Mouse (Mus musculus) stomach, embryonic 16.5 days (tissue): ENCODE data around the gene Fkbp11. TPM values are rescaled to one million over a fixed set of nuclear protein-coding genes. Genes with fewer than 3 reads are reported as not detected.

Source experiments
- ATAC-seq: fragments of 200-750 bp; cut with Nextera tagmentation; 2 replicates; pipeline ENCODE4 v1.8.0; 2017; ENCODE audit warnings: moderate number of reproducible peaks, moderate TSS enrichment; ENCODE audit not compliant: insufficient read depth, low FRiP score
- H3K27ac ChIP-seq: fragments of 300-500 bp; sonication (generic); 2 replicates; pipeline ENCODE4 v1.5.1; 2014; ENCODE audit warnings: low read length
- H3K27me3 ChIP-seq: fragments of 300-500 bp; sonication (generic); 2 replicates; pipeline ENCODE4 v1.6.1; 2014; ENCODE audit warnings: low read length, control low read depth, mixed read lengths; ENCODE audit not compliant: control insufficient read depth, insufficient read depth
- H3K36me3 ChIP-seq: fragments of 300-500 bp; sonication (generic); 2 replicates; pipeline ENCODE4 v1.6.1; 2014; ENCODE audit warnings: low read length; ENCODE audit not compliant: control insufficient read depth, insufficient read depth
- H3K4me1 ChIP-seq: fragments of 300-500 bp; sonication (generic); 2 replicates; pipeline ENCODE4 v1.6.1; 2014; ENCODE audit warnings: low read length, control low read depth, mixed read lengths; ENCODE audit not compliant: control insufficient read depth, insufficient read depth
- H3K4me2 ChIP-seq: fragments of 300-500 bp; sonication (generic); 2 replicates; pipeline ENCODE4 v1.6.1; 2014; ENCODE audit warnings: low read depth, low read length, mixed read lengths
- H3K4me3 ChIP-seq: fragments of 300-500 bp; sonication (generic); replicated peaks from 2 replicates; pipeline ENCODE4 v1.5.1; 2014; ENCODE audit warnings: mild to moderate bottlenecking, low read length
- H3K9ac ChIP-seq: fragments of 300-500 bp; sonication (generic); 2 replicates; pipeline ENCODE4 v1.6.1; 2014; ENCODE audit warnings: low read length
- H3K9me3 ChIP-seq: fragments of 300-500 bp; sonication (generic); replicated peaks from 2 replicates; pipeline ENCODE4 v1.6.1; 2016; ENCODE audit warnings: low read length, control low read depth; ENCODE audit not compliant: control insufficient read depth
- WGBS: fragments of 180-500 bp; shearing (Covaris S2); extraction: QIAGEN DNeasy Blood & Tissue Kit; methylation state at CpG from one replicate; pipeline ENCODE4 v1.1.7; 2014; 5-methylcytosine and 5-hydroxymethylcytosine counted together
- polyA plus RNA-seq: library from polyadenylated mRNA; unstranded; fragments of >200 nt; fragmentation: Nextera tagmentation; extraction: Ambion mirVana; gene quantifications from 2 replicates; pipeline ENCODE4 v1.2.1, GENCODE M21; 2015

The Fkbp11 gene
- 130 TPM in 2 replicates for polyA plus RNA-seq

DNA sequence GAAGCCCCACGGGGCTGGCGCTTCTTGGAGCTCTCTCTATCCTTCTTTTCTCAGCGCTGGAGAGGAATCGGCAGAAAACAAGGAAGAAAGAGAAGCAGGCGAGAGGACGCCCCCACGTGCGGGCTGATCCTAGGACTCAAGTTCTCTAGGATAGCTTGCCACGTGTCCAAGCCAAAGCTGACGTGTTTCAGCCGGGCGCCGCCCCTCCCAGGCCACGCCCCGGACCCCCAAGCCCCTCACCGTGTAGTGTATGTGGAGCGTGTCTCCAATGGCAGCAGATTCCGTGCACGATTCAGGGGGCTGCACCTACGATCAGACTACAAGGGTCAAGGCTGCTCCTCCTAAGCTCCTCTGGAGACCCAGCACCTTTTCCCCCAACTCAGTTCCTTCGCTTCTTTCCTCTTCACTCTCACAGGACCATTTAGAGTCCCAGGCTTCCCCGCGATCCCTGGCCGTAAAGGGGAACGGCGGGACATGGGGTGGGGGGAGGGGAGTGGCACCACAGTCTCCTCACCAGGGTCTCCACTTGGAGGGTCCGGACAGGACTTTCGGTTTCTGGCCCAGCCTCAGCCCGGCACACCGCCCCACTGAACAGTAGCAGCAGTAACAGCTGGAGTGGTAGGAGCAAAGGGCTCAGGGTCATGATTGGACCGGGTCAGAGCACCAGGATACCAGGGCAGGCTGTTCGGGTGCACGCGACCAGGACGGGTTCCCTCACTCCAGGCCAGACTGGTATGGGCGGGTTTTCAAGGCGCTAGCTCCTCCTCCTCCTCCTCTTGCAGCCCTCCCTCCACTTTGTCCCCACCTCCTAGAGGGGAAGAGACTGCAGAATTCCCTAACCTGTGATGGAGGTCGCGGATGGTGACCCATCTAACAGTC is at the start of gene Fkbp11:
Gene Fkbp11, minus strand, starts transcription at position 756 of the 879 bp plus-strand sequence.
- Histone ChIP-seq H3K27me3 (no peaks in the 10 kb centered on the region), H3K9me3 (no peaks in the 10 kb centered on the region), H3K9ac (peak within 1 kb of the TSS; percentile 77), H3K4me3 (peak within 1 kb of the TSS; percentile 67), H3K36me3 (no peaks in the 10 kb centered on the region), H3K4me2 (peak within 1 kb of the TSS; percentile 99), H3K4me1 (peaks cover 20% of the 10 kb centered on the region), H3K27ac (0 out of 2 replicates have a peak within 1 kb of the TSS, but pooled peaks have one; percentile 6)
- under 1% methylated on average over 39 of the region's 39 CpGs for WGBS
- ATAC-seq, result peak; percentile 88

DNA sequence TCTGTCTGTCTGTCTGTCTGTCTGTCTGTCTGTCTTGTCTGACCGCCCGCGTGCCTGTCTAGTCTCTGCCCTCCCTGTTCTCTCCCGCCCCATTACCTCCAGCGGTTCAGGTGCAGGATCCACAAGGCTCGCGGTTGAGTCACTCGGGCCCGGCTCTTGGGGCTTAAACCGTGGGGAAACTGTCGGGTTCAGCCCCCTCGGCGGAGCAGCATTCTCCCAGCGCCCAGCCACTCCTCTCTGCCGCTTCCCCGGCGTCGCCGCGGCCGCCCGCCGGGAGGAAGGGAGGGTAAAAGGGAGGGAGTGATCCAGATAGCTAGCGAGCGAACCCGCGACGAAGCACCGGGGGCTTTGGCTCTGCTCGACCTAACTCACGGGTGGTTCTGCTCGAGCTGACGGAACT is 49.8 kb upstream of the Fkbp11 start, which contains the start of gene Wnt10b:
Gene Wnt10b, minus strand, starts transcription at position 389 of the 400 bp plus-strand sequence.
- Histone ChIP-seq H3K9me3 (no peaks in the 10 kb centered on the region), H3K27ac (no peak within 1 kb of the TSS), H3K4me1 (peaks cover 29% of the 10 kb centered on the region), H3K27me3 (peaks cover 84% of the 10 kb centered on the region), H3K9ac (no peak within 1 kb of the TSS; the same call in 1 of the 2 replicates), H3K4me2 (peak within 1 kb of the TSS; percentile 45), H3K36me3 (no peaks in the 10 kb centered on the region), H3K4me3 (peak within 1 kb of the TSS; percentile 28)
- ATAC-seq, result no peak
- WGBS, result under 1% methylated on average over 33 of the region's 33 CpGs

DNA sequence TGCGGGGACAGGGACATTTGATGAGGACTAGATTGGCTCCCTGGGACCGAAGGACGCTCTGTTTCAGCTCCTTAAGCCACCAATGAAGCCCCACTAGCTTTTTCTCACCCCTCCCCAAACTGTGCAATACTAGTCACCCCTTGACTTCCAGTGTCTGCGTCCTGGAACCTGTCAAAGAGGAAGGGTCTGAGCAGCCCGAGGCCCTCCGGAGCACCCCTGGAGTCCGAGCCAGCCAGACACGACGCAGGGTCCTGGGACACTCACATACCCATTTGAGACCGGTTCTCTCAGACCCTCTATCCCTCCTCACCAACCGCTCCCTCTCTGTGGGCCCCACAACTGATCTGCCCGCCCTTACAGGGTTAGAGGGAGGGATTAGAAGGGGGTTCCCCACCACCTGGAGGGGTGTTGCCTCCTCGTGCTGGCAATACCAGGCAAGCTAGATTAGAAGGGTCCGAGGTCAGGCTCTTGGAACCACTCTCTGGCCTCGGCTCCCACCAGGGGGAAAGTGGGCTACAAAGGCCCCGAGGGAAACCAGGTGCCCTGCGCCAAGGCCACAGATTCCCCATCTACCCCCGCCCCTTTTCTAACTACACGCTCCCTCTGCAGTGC is 49.1 kb upstream of the Fkbp11 start:
- H3K27me3 ChIP-seq, result peaks cover 90% of the 10 kb centered on the region
- no peak overlapping the region for H3K27ac ChIP-seq
- peaks cover 29% of the 10 kb centered on the region for H3K4me1 ChIP-seq
- no peaks in the 10 kb centered on the region for H3K36me3 ChIP-seq
- ATAC-seq, result no peak
- H3K4me2 ChIP-seq, result no peak overlapping the region; the same call in 1 of the 2 replicates
- 5% methylated on average over 19 of the region's 19 CpGs for WGBS
- no peaks in the 10 kb centered on the region for H3K9me3 ChIP-seq
- H3K9ac ChIP-seq, result no peak overlapping the region; the same call in 1 of the 2 replicates
- H3K4me3 ChIP-seq, result peak overlapping the region; percentile 28; the same call in 1 of the 2 replicates

- Histone ChIP-seq H3K9ac (peak overlapping the region; percentile 52; the same call in 1 of the 2 replicates), H3K27me3 (peaks cover 93% of the 10 kb centered on the region), H3K4me2 (peak overlapping the region; percentile 48), H3K4me3 (peak overlapping the region; percentile 24), H3K4me1 (peaks cover 29% of the 10 kb centered on the region), H3K9me3 (no peaks in the 10 kb centered on the region), H3K27ac (no peak overlapping the region), H3K36me3 (no peaks in the 10 kb centered on the region)
- 2% methylated on average over 62 of the region's 62 CpGs for WGBS
- peak; percentile 49; the same call in 1 of the 2 replicates for ATAC-seq
Observed at GRCm38 (mm10) chr15:98776280-98777004, 48.4 kb upstream of the Fkbp11 start.

GRCm38 (mm10) chr15:98775533-98775932 is 47.5 kb upstream of the Fkbp11 start:
- Histone ChIP-seq H3K9ac (no peak overlapping the region), H3K4me2 (no peak overlapping the region), H3K27me3 (peaks cover 90% of the 10 kb centered on the region), H3K27ac (no peak overlapping the region), H3K4me3 (no peak overlapping the region), H3K36me3 (no peaks in the 10 kb centered on the region), H3K4me1 (peaks cover 29% of the 10 kb centered on the region), H3K9me3 (no peaks in the 10 kb centered on the region)
- WGBS, result 0% methylated on average over 5 of the region's 5 CpGs
- no peak for ATAC-seq

- no peaks in the 10 kb centered on the region for H3K36me3 ChIP-seq
- no peak overlapping the region for H3K4me3 ChIP-seq
- no peak overlapping the region for H3K27ac ChIP-seq
- H3K27me3 ChIP-seq, result peaks cover 81% of the 10 kb centered on the region
- no peak overlapping the region for H3K9ac ChIP-seq
- 20% methylated on average over 15 of the region's 15 CpGs for WGBS
- H3K4me1 ChIP-seq, result peaks cover 29% of the 10 kb centered on the region
- H3K4me2 ChIP-seq, result no peak overlapping the region
- no peaks in the 10 kb centered on the region for H3K9me3 ChIP-seq
- ATAC-seq, result no peak
Observed at GRCm38 (mm10) chr15:98774096-98774495, 46.1 kb upstream of the Fkbp11 start.

DNA sequence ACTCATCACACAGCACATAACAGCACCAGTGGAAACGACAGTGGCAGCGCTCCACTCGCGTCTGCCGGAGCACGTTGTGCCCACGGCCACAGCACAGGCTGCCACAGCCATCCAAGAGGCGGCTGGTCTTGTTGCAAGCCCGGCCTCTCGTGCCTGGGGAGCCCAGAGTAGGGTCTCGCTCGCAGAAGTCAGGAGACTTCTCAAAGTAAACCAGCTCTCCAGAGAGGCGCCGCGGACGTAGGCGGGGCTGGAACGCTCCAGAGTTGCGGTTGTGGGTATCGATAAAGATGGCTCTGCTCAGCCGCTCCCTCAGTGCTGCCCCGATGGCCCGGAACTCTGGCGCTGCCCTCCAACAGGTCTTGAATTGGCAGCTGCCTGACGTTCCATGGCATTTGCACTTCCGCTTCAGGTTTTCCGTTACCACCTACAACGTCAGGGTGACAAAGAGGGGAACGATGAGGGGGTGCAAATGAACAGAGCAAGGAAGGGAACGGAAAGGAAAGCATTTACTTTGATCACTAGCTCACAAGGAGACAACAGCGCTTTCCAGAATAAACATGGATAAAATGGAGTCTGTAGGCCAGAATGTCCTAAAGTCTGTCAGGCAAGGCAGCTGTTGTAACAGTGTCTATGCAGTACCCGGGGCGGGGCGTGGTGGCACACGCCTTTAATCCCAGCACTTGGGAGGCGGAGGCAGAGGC is 44.7 kb upstream of the Fkbp11 start:
- ATAC-seq, result no peak
- H3K27ac ChIP-seq, result no peak overlapping the region
- no peaks in the 10 kb centered on the region for H3K36me3 ChIP-seq
- H3K4me3 ChIP-seq, result peak overlapping the region; percentile 36
- 2% methylated on average over 36 of the region's 36 CpGs for WGBS
- H3K9me3 ChIP-seq, result no peaks in the 10 kb centered on the region
- peaks cover 66% of the 10 kb centered on the region for H3K27me3 ChIP-seq
- peak overlapping the region; percentile 50 for H3K4me2 ChIP-seq
- peaks cover 19% of the 10 kb centered on the region for H3K4me1 ChIP-seq
- peak overlapping the region; percentile 54 for H3K9ac ChIP-seq

DNA sequence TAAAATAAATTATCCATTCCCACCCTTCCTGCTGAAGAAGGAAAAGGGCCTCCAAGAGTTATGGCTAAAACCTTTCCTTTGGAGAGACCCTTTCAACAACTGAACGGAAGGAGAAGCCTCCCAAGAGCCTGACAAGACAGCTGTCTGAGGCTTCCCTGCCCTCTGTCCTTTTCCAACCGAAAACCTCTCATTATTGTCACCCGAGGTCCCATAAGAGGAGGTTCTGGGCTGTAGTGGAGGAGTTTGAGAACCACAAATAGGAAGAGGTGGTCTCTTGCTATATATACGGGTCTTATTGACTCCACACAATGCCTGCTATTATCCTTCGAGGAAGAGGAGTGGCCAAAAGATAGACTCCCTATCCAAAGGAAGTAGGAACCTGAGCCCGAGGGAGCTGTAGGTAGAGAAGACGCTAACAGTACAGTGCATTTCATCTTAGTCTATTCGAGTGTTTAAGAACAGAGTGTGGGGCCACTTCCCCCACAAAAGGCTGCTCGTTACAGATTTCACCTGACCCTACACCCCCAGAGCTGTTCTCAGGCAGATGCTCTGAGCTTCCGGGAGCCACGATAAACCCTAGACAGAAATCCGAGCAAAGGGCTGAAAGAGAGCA is 43.9 kb upstream of the Fkbp11 start:
- H3K36me3 ChIP-seq, result no peaks in the 10 kb centered on the region
- H3K9me3 ChIP-seq, result no peaks in the 10 kb centered on the region
- peak overlapping the region; percentile 54 for H3K9ac ChIP-seq
- H3K4me3 ChIP-seq, result peak overlapping the region; percentile 36
- peak overlapping the region; percentile 50 for H3K4me2 ChIP-seq
- peaks cover 13% of the 10 kb centered on the region for H3K4me1 ChIP-seq
- 10% methylated on average over 12 of the region's 12 CpGs for WGBS
- no peak for ATAC-seq
- no peak overlapping the region for H3K27ac ChIP-seq
- peaks cover 59% of the 10 kb centered on the region for H3K27me3 ChIP-seq
